Mouse (Mus musculus): Measurements from ENCODE around the gene Dqx1.
A peak's percentile ranks its signal among the peaks of the same experiment; 100 is the strongest.

Dqx1 gene

GRCm38 (mm10) chr6:83033249-83034185 lies 24.1 kb upstream of the Dqx1 start, which contains the start of the genes Dok1 and Loxl3:
Gene Dok1 (minus strand): TSS chr6:83033471.
Gene Loxl3 (plus strand): TSS chr6:83034173.
- DNase-seq (ENCODE audit: low spot score): peak; percentile 77

GRCm38 (mm10) chr6:83034463-83035055 lies 23.1 kb upstream of the Dqx1 start:
- no peak for DNase-seq (ENCODE audit: low spot score)

- no peak for DNase-seq (ENCODE audit: low spot score)
Observed at GRCm38 (mm10) chr6:83037188-83037587, 20.5 kb upstream of the Dqx1 start.

- DNase-seq (ENCODE audit: low spot score): no peak
Observed at GRCm38 (mm10) chr6:83038496-83039012, 19.1 kb upstream of the Dqx1 start.

- no peak for DNase-seq (ENCODE audit: low spot score)
Observed at GRCm38 (mm10) chr6:83040601-83041000, 17.0 kb upstream of the Dqx1 start.

GRCm38 (mm10) chr6:83043561-83043960 lies 14.1 kb upstream of the Dqx1 start:
- no peak for DNase-seq (ENCODE audit: low spot score)

GRCm38 (mm10) chr6:83043993-83044392 lies 13.7 kb upstream of the Dqx1 start:
- no peak for DNase-seq (ENCODE audit: low spot score)

GRCm38 (mm10) chr6:83044742-83045141 lies 12.9 kb upstream of the Dqx1 start:
- DNase-seq (ENCODE audit: low spot score): peak; percentile 47

GRCm38 (mm10) chr6:83049367-83049766 lies 8.3 kb upstream of the Dqx1 start:
- DNase-seq (ENCODE audit: low spot score): no peak

GRCm38 (mm10) chr6:83053136-83053960 lies 4.3 kb upstream of the Dqx1 start:
- peak; percentile 42 for DNase-seq (ENCODE audit: low spot score)

GRCm38 (mm10) chr6:83054074-83054851 lies 3.4 kb upstream of the Dqx1 start, which contains the start of gene Aup1:
Gene Aup1 (plus strand): TSS chr6:83054521.
- peak; percentile 100 for DNase-seq (ENCODE audit: low spot score)

- peak; percentile 46 for DNase-seq (ENCODE audit: low spot score)
Observed at GRCm38 (mm10) chr6:83054871-83055431, 2.7 kb upstream of the Dqx1 start, which contains the start of gene Htra2. Gene Htra2 (minus strand): TSS chr6:83055273.

GRCm38 (mm10) chr6:83058725-83059124 lies 1.1 kb downstream of the Dqx1 start:
- DNase-seq (ENCODE audit: low spot score): no peak

- no peak for DNase-seq (ENCODE audit: low spot score)
Observed at GRCm38 (mm10) chr6:83065995-83066394, 8.4 kb downstream of the Dqx1 start.

- DNase-seq (ENCODE audit: low spot score): no peak
Observed at GRCm38 (mm10) chr6:83066441-83066840, 8.8 kb downstream of the Dqx1 start.

- no peak for DNase-seq (ENCODE audit: low spot score)
Observed at GRCm38 (mm10) chr6:83068221-83068620, 10.6 kb downstream of the Dqx1 start.

GRCm38 (mm10) chr6:83068706-83069487 lies 11.3 kb downstream of the Dqx1 start:
- DNase-seq (ENCODE audit: low spot score): no peak

- DNase-seq (ENCODE audit: low spot score): no peak
Observed at GRCm38 (mm10) chr6:83069488-83070246, 12.0 kb downstream of the Dqx1 start.

- DNase-seq (ENCODE audit: low spot score): no peak
Observed at GRCm38 (mm10) chr6:83070247-83070310, 12.4 kb downstream of the Dqx1 start, which contains the start of gene Tlx2. Gene Tlx2 (minus strand): TSS chr6:83070293.

All from adipocyte (in vitro differentiated cells).